Mouse (Mus musculus) midbrain, embryonic 11.5 days (tissue): ENCODE measurements at regions not wholly inside any gene's neighbourhood (a gene's known extent, or its start where the extent isn't known, plus 50 kb on each side); places are given as distances from the start of the nearest gene placed in this dataset.
A peak's percentile ranks its signal among the peaks of the same experiment; 100 is the strongest.

Source experiments
- ATAC-seq: fragments of 200-750 bp; cut with Nextera tagmentation; 2 replicates; pipeline ENCODE4 v1.8.0; 2017; ENCODE audit warnings: moderate TSS enrichment, moderate library complexity; ENCODE audit not compliant: low FRiP score
- DNase-seq: peaks from one replicate; pipeline ENCODE4 v3.0.0; 2015; ENCODE audit warnings: low spot score; ENCODE audit errors: missing footprints
- H3K27ac ChIP-seq: fragments of 300-500 bp; sonication (generic); 2 replicates; pipeline ENCODE4 v1.5.1; 2014; ENCODE audit warnings: low read depth, low read length
- H3K27me3 ChIP-seq: fragments of 300-500 bp; sonication (generic); 2 replicates; pipeline ENCODE4 v1.6.1; 2014; ENCODE audit warnings: mild to moderate bottlenecking, low read length, moderate library complexity, mixed read lengths; ENCODE audit not compliant: control insufficient read depth, insufficient read depth
- H3K36me3 ChIP-seq: fragments of 300-500 bp; sonication (generic); 2 replicates; pipeline ENCODE4 v1.6.1; 2014; ENCODE audit warnings: mild to moderate bottlenecking, low read length, moderate library complexity, mixed read lengths; ENCODE audit not compliant: control insufficient read depth, insufficient read depth
- H3K4me1 ChIP-seq: fragments of 300-500 bp; sonication (generic); 2 replicates; pipeline ENCODE4 v1.6.1; 2014; ENCODE audit warnings: low read length; ENCODE audit not compliant: control insufficient read depth, insufficient read depth
- H3K4me2 ChIP-seq: fragments of 300-500 bp; sonication (generic); 2 replicates; pipeline ENCODE4 v1.6.1; 2014; ENCODE audit warnings: mild to moderate bottlenecking, moderate library complexity
- H3K4me3 ChIP-seq: fragments of 300-500 bp; sonication (generic); 2 replicates; pipeline ENCODE4 v1.5.1; 2014; ENCODE audit warnings: low read depth, low read length
- H3K9ac ChIP-seq: fragments of 300-500 bp; sonication (generic); 2 replicates; pipeline ENCODE4 v1.6.1; 2014; ENCODE audit warnings: low read length
- H3K9me3 ChIP-seq: fragments of 300-500 bp; sonication (generic); 2 replicates; pipeline ENCODE4 v1.6.1; 2016; ENCODE audit warnings: low read length; ENCODE audit not compliant: control insufficient read depth
- WGBS: fragments of 180-500 bp; shearing (Covaris S2); extraction: QIAGEN DNeasy Blood & Tissue Kit; methylation state at CpG from one replicate; pipeline ENCODE4 v1.1.7; 2014; 5-methylcytosine and 5-hydroxymethylcytosine counted together

DNA sequence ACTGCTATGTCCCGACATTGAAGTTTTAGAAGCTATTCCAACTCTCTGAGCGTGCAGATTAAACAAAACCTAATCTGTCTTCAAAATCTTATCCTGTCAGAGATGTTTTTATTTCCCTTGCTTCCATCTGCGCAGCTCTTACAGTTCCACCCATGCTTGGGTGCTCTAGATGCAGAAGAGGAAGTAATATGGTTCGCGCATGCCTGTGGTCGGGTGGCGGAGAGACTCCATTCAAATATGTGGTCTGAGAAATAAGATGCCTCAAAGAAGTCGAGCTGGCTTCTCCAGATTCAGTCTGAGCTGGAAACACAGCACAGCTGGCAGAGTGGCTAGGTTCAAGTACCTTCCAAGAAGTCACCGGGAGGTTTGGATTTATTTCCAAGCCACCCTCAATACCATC lies 167.5 kb downstream of the Faxc start:
- H3K9me3 ChIP-seq: no peaks in the 10 kb centered on the region
- H3K4me2 ChIP-seq: no peak overlapping the region
- WGBS: 87% methylated on average over 9 of the region's 9 CpGs
- H3K9ac ChIP-seq: no peak overlapping the region
- H3K4me1 ChIP-seq: peaks cover 10% of the 10 kb centered on the region; the same call in 1 of the 2 replicates
- no peak for DNase-seq
- ATAC-seq: no peak
- no peaks in the 10 kb centered on the region for H3K36me3 ChIP-seq
- no peaks in the 10 kb centered on the region for H3K27me3 ChIP-seq
- H3K4me3 ChIP-seq: no peak overlapping the region
- no peak overlapping the region for H3K27ac ChIP-seq

DNA sequence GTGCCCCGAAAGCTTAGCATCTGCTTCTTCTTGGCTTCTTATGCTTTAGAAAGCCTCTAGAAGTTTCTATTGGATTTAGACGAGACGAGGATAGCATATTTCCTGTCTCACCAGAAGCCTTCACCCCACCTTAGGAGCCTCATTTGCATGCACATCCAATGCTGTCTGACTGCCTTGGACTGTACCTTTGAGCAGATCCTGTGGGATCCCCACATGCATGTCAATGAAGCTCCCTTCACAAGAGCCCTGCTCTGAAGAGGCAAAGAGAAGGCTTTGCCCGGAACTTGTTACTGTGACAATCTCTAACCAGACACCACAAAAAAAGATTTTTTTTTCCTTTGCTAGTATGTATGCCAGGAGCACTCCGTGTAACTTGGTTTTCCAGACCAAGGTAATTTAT lies 171.3 kb downstream of the Faxc start:
- H3K9me3 ChIP-seq: no peaks in the 10 kb centered on the region
- no peaks in the 10 kb centered on the region for H3K36me3 ChIP-seq
- DNase-seq: peak; percentile 88
- 70% methylated on average over 5 of the region's 5 CpGs for WGBS
- no peaks in the 10 kb centered on the region; the same call in 1 of the 2 replicates for H3K27me3 ChIP-seq
- H3K4me1 ChIP-seq: no peaks in the 10 kb centered on the region
- no peak overlapping the region for H3K4me2 ChIP-seq
- H3K4me3 ChIP-seq: no peak overlapping the region
- no peak overlapping the region; the same call in 1 of the 2 replicates for H3K27ac ChIP-seq
- H3K9ac ChIP-seq: no peak overlapping the region
- peak; percentile 74 for ATAC-seq

DNA sequence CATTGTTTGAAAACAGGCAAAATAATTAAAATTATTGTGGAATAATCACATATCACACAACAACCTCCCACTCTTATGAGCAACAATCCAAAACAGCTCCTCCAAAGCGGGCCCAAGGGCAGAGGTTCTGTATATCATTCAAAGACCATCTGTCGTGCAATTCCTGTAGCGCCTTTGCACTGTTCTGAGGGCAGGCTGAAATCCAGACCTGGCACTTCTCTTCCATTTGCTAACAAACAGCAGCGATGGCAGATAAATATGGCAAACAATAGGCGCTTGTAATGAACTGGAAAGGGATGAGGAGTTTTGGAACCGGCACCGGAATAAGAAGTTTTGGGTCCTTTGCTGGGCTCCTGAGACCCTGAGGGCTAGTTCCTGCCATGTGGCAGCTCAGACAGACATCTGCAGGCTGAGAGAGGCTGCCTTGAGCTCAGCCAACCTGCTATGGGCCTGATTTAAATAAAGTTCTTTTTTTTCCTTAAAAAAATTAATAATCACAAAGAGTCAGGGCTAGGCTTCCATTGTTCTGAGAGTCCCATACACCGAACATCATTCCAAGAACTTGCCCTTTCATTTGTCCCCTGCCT lies 172.0 kb downstream of the Faxc start:
- 73% methylated on average over 8 of the region's 8 CpGs for WGBS

DNA sequence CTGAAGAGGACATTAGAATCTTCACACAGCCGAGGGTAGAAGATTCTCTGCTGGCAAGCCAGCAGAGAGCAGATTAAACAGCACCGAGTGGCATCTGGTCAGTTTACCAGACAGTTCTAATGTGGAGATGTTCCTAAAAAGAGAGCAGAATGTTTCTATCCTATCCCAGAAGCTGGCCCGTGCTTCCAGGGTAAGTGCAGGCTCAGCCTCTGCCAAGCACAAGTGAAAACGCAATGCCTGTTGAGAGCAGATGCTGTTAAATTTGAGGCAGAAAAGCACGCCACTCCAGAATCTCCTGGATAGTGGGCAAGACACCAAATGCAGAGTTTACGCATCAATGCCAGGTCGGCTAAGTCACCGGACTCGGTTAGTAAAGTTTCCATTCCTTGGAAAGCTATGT lies 175.8 kb downstream of the Faxc start:
- no peaks in the 10 kb centered on the region for H3K36me3 ChIP-seq
- no peaks in the 10 kb centered on the region; the same call in 1 of the 2 replicates for H3K27me3 ChIP-seq
- 85% methylated on average over 9 of the region's 9 CpGs for WGBS
- H3K9me3 ChIP-seq: no peaks in the 10 kb centered on the region
- no peak overlapping the region for H3K4me3 ChIP-seq
- ATAC-seq: no peak
- H3K9ac ChIP-seq: no peak overlapping the region
- no peak for DNase-seq
- no peak overlapping the region for H3K27ac ChIP-seq
- no peak overlapping the region for H3K4me2 ChIP-seq
- 0 out of 2 replicates have a peak, but pooled peaks cover 4% of the 10 kb centered on the region for H3K4me1 ChIP-seq

More for the DNA sequence above, 172.0 kb downstream of the Faxc start:
- Histone ChIP-seq H3K27ac (peak overlapping the region; percentile 27; the same call in 1 of the 2 replicates), H3K27me3 (no peaks in the 10 kb centered on the region; the same call in 1 of the 2 replicates), H3K4me2 (no peak overlapping the region), H3K4me1 (no peaks in the 10 kb centered on the region), H3K9me3 (no peaks in the 10 kb centered on the region), H3K4me3 (no peak overlapping the region), H3K9ac (no peak overlapping the region), H3K36me3 (no peaks in the 10 kb centered on the region)
- ATAC-seq: peak; percentile 71
- no peak for DNase-seq

DNA sequence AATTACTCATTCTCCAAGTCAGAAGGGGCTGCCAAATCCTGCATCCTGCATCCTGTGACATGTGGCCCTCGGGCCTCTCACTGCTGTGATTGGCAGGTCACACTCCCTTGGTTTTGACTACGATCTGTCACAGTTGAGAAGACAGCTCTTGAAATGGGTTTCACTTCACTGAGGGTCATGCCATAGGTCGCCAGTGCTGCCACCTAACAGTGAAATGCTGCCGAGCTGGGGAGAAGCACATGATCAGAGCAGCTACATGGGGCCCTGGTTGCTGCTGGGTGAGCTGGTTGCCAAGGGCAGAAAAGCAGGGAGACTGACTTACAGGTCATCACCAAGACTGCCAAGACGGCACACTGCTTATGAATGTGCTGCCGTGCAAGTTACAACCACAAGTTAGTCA lies 178.3 kb downstream of the Faxc start:
- ATAC-seq (peak; percentile 28; the same call in 1 of the 2 replicates), DNase-seq (no peak)
- Histone ChIP-seq H3K4me2 (no peak overlapping the region), H3K9ac (no peak overlapping the region), H3K36me3 (no peaks in the 10 kb centered on the region), H3K27me3 (no peaks in the 10 kb centered on the region; the same call in 1 of the 2 replicates), H3K4me3 (no peak overlapping the region), H3K4me1 (0 out of 2 replicates have a peak, but pooled peaks cover 4% of the 10 kb centered on the region), H3K9me3 (no peaks in the 10 kb centered on the region), H3K27ac (no peak overlapping the region)
- 18% methylated on average over 6 of the region's 6 CpGs for WGBS

DNA sequence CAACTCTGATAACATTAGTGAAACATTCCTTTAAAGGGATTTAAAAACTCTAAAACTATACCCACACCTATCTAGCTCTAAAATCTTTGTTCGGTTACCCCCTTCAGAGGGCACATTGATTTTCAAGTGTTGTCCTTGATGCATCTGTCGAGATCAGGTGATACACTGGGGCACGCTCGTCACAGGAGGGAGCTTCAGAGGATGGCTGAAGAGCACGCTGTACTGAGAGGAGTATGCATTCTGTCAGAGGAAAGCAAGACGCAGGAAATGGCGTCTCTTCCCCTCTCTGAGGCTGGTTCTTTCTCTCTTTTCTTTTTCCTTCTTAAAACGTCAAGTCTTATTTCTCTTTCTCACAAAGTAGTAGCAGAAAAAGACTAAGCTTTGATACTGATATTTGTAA lies 179.3 kb downstream of the Faxc start:
- 35% methylated on average over 8 of the region's 8 CpGs for WGBS
- H3K4me2 ChIP-seq: no peak overlapping the region

DNA sequence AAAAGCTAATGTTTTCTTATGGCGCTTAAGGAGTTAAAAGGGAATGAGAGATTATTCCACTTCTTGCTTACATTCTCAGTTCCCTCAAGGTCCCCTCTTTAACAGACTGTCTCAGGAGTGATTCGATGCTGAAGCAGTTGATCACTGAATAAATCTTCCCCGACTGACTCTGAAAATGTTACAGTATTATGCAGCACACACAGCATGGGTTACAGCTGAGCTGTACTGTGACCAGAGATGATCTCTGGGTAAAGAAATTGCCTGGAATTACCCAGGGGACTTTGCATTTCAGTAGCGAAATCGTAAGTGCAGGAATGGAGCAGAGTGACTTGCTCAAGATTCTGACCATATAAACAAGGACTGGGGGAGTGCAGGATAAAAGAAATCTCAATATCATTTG lies 181.1 kb downstream of the Faxc start:
- no peak overlapping the region for H3K4me2 ChIP-seq
- no peaks in the 10 kb centered on the region for H3K9me3 ChIP-seq
- H3K27me3 ChIP-seq: no peaks in the 10 kb centered on the region
- no peak for ATAC-seq
- no peak overlapping the region for H3K27ac ChIP-seq
- DNase-seq: no peak
- WGBS: 67% methylated on average over 5 of the region's 5 CpGs
- H3K4me1 ChIP-seq: 0 out of 2 replicates have a peak, but pooled peaks cover 4% of the 10 kb centered on the region
- no peak overlapping the region for H3K4me3 ChIP-seq
- no peaks in the 10 kb centered on the region for H3K36me3 ChIP-seq
- H3K9ac ChIP-seq: no peak overlapping the region

More for the DNA sequence above, 179.3 kb downstream of the Faxc start:
- no peak overlapping the region for H3K4me3 ChIP-seq
- H3K9ac ChIP-seq: no peak overlapping the region
- 0 out of 2 replicates have a peak, but pooled peaks cover 4% of the 10 kb centered on the region for H3K4me1 ChIP-seq
- H3K27ac ChIP-seq: no peak overlapping the region
- no peaks in the 10 kb centered on the region for H3K9me3 ChIP-seq
- ATAC-seq (no peak), DNase-seq (no peak)
- no peaks in the 10 kb centered on the region; the same call in 1 of the 2 replicates for H3K27me3 ChIP-seq
- H3K36me3 ChIP-seq: no peaks in the 10 kb centered on the region

DNA sequence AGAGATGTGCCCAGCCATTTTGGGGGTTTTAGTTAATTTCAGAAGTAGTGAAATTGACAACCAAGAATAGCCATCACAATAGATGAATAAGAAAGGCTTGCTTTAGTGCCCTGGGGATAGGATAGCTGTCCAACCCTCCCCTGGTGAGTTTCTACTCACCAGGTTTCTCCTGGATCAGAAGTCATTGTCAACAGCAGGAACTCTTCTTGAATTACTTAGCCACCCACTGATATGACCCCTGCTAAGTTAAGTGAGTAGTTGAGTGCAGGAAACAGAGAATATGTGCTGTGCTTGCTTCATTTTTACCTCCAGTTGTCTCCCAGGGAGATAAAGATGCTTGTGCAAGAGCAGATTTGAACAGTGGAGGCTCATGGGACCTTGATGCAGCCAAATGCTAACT lies 183.3 kb downstream of the Faxc start:
- Histone ChIP-seq H3K4me1 (0 out of 2 replicates have a peak, but pooled peaks cover 2% of the 10 kb centered on the region), H3K27ac (no peak overlapping the region), H3K4me2 (no peak overlapping the region), H3K4me3 (no peak overlapping the region), H3K36me3 (no peaks in the 10 kb centered on the region), H3K9ac (no peak overlapping the region), H3K27me3 (no peaks in the 10 kb centered on the region), H3K9me3 (no peaks in the 10 kb centered on the region)
- ATAC-seq (no peak), DNase-seq (no peak)

DNA sequence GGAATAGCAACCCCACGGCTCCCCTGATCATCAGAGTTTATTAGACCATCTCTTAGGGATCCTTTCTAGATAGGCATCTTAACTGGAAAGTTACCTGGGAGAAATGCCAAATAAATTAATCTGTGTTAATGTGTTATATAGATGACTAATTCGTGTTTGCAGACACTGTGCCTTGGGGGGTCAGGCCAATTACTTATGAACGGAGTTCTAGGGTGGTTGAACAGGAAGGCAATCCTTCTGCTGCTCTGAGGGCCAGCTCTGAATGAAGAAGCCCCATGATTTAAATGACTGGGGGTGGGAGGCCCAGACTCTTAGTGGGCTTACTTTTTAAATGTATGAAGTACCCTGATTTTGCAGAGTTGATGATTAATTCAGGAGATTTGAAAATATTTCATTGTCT lies 188.7 kb downstream of the Faxc start:
- no peak for ATAC-seq
- no peaks in the 10 kb centered on the region for H3K9me3 ChIP-seq
- H3K9ac ChIP-seq: no peak overlapping the region
- no peak overlapping the region for H3K27ac ChIP-seq
- H3K4me1 ChIP-seq: no peaks in the 10 kb centered on the region
- no peaks in the 10 kb centered on the region for H3K36me3 ChIP-seq
- H3K4me2 ChIP-seq: no peak overlapping the region
- no peaks in the 10 kb centered on the region for H3K27me3 ChIP-seq
- no peak for DNase-seq
- WGBS: 72% methylated on average over 3 of the region's 3 CpGs
- H3K4me3 ChIP-seq: no peak overlapping the region
